Mouse (Mus musculus): ENCODE measurements around the gene Cd274.

Cd274 gene

GRCm38 (mm10) chr19:29366969-29367622 lies at the start of gene Cd274, which contains the start of gene Plgrkt:
Gene Cd274, plus strand, starts transcription at chr19:29367455.
Gene Plgrkt, minus strand, starts transcription at chr19:29367390.
- peak; percentile 50 to 54 for DNase-seq

GRCm38 (mm10) chr19:29323416-29324049 lies 43.7 kb upstream of the Cd274 start:
- no peak for DNase-seq

GRCm38 (mm10) chr19:29325053-29325851 lies 42.0 kb upstream of the Cd274 start, which contains the start of gene Insl6:
Gene Insl6, minus strand, starts transcription at chr19:29325356.
- DNase-seq: peak; percentile 22 to 45

- DNase-seq: no peak
Observed at GRCm38 (mm10) chr19:29325852-29326180, 41.4 kb upstream of the Cd274 start.

GRCm38 (mm10) chr19:29326396-29326795 lies 40.9 kb upstream of the Cd274 start:
- DNase-seq: no peak

- DNase-seq: no peak
Observed at GRCm38 (mm10) chr19:29326822-29327552, 40.3 kb upstream of the Cd274 start.

GRCm38 (mm10) chr19:29334068-29334745 lies 33.0 kb upstream of the Cd274 start, which contains the start of gene Rln1:
Gene Rln1, minus strand, starts transcription at chr19:29334670.
- peak; percentile 31 to 34 for DNase-seq

- no peak for DNase-seq
Observed at GRCm38 (mm10) chr19:29336624-29337023, 30.6 kb upstream of the Cd274 start.

- DNase-seq: no peak
Observed at GRCm38 (mm10) chr19:29341029-29341428, 26.2 kb upstream of the Cd274 start.

- DNase-seq: no peak
Observed at GRCm38 (mm10) chr19:29342281-29342680, 25.0 kb upstream of the Cd274 start.

GRCm38 (mm10) chr19:29344868-29345267 lies 22.4 kb upstream of the Cd274 start:
- no peak for DNase-seq

GRCm38 (mm10) chr19:29345636-29346035 lies 21.6 kb upstream of the Cd274 start:
- no peak for DNase-seq

- no peak for DNase-seq
Observed at GRCm38 (mm10) chr19:29350991-29351390, 16.3 kb upstream of the Cd274 start.

- peak; percentile 88 to 89 for DNase-seq
Observed at GRCm38 (mm10) chr19:29354895-29355877, 12.1 kb upstream of the Cd274 start.

- DNase-seq: no peak
Observed at GRCm38 (mm10) chr19:29356281-29356680, 11.0 kb upstream of the Cd274 start.

- DNase-seq: no peak
Observed at GRCm38 (mm10) chr19:29360251-29360650, 7.0 kb upstream of the Cd274 start.

GRCm38 (mm10) chr19:29361468-29362130 lies 5.7 kb upstream of the Cd274 start:
- DNase-seq: peak; percentile 92

GRCm38 (mm10) chr19:29362173-29362930 lies 4.9 kb upstream of the Cd274 start:
- DNase-seq: no peak

GRCm38 (mm10) chr19:29363557-29363956 lies 3.7 kb upstream of the Cd274 start:
- DNase-seq: no peak

GRCm38 (mm10) chr19:29364076-29364475 lies 3.2 kb upstream of the Cd274 start:
- no peak for DNase-seq
